Mouse (Mus musculus) embryonic facial prominence, embryonic 14.5 days (tissue): Measurements from ENCODE around the gene Rbm7. TPM values are rescaled to one million over a fixed set of nuclear protein-coding genes. Genes with fewer than 3 reads are reported as not detected.
"Not testable (repeated sequence)": the region's sequence is repeated elsewhere in the genome, so short reads cannot be mapped to it uniquely, and the experiment has no call there.

Source experiments
- ATAC-seq: fragments of 200-750 bp; cut with Nextera tagmentation; 2 replicates; pipeline ENCODE4 v1.8.0; 2017; ENCODE audit warnings: low read depth, moderate number of reproducible peaks, moderate TSS enrichment
- DNase-seq: peaks from one replicate; pipeline ENCODE4 v3.0.0-alpha.2; 2015; ENCODE audit warnings: low spot score
- H3K27ac ChIP-seq: fragments of 300-500 bp; sonication (generic); replicated peaks from 2 replicates; pipeline ENCODE4 v1.5.1; 2014; ENCODE audit warnings: low read depth, mild to moderate bottlenecking, low read length, moderate library complexity
- H3K27me3 ChIP-seq: fragments of 300-500 bp; sonication (generic); replicated peaks from 2 replicates; pipeline ENCODE4 v1.6.1; 2014; ENCODE audit warnings: low read length; ENCODE audit not compliant: control insufficient read depth, insufficient read depth
- H3K36me3 ChIP-seq: fragments of 300-500 bp; sonication (generic); 2 replicates; pipeline ENCODE4 v1.6.1; 2014; ENCODE audit warnings: low read length, mixed read lengths; ENCODE audit not compliant: control insufficient read depth, insufficient read depth
- H3K4me1 ChIP-seq: fragments of 300-500 bp; sonication (generic); 2 replicates; pipeline ENCODE4 v1.6.1; 2014; ENCODE audit warnings: antibody characterized with exemption, low read length; ENCODE audit not compliant: control insufficient read depth, insufficient read depth
- H3K4me2 ChIP-seq: fragments of 300-500 bp; sonication (generic); 2 replicates; pipeline ENCODE4 v1.6.1; 2014; ENCODE audit warnings: low read depth, mild to moderate bottlenecking, low read length, moderate library complexity, mixed read lengths
- H3K4me3 ChIP-seq: fragments of 300-500 bp; sonication (generic); 2 replicates; pipeline ENCODE4 v1.5.1; 2014; ENCODE audit warnings: low read depth, mild to moderate bottlenecking, low read length
- H3K9ac ChIP-seq: fragments of 300-500 bp; sonication (generic); 2 replicates; pipeline ENCODE4 v1.6.1; 2014; ENCODE audit warnings: low read depth, mild to moderate bottlenecking, low read length, moderate library complexity, mixed read lengths
- H3K9me3 ChIP-seq: fragments of 300-500 bp; sonication (generic); 2 replicates; pipeline ENCODE4 v1.6.1; 2016; ENCODE audit warnings: low read length; ENCODE audit not compliant: control insufficient read depth
- WGBS: fragments of 180-500 bp; shearing (Covaris S2); extraction: QIAGEN DNeasy Blood & Tissue Kit; methylation state at CpG from one replicate; pipeline ENCODE4 v1.1.7; 2014; 5-methylcytosine and 5-hydroxymethylcytosine counted together
- polyA plus RNA-seq: library from polyadenylated mRNA; unstranded; fragments of >200 nt; fragmentation: Nextera tagmentation; extraction: Ambion mirVana; gene quantifications from 2 replicates; pipeline ENCODE4 v1.2.1, GENCODE M21; 2014

Rbm7 gene
- polyA plus RNA-seq, 1 experiment from 2014 or later: 107 TPM

DNA sequence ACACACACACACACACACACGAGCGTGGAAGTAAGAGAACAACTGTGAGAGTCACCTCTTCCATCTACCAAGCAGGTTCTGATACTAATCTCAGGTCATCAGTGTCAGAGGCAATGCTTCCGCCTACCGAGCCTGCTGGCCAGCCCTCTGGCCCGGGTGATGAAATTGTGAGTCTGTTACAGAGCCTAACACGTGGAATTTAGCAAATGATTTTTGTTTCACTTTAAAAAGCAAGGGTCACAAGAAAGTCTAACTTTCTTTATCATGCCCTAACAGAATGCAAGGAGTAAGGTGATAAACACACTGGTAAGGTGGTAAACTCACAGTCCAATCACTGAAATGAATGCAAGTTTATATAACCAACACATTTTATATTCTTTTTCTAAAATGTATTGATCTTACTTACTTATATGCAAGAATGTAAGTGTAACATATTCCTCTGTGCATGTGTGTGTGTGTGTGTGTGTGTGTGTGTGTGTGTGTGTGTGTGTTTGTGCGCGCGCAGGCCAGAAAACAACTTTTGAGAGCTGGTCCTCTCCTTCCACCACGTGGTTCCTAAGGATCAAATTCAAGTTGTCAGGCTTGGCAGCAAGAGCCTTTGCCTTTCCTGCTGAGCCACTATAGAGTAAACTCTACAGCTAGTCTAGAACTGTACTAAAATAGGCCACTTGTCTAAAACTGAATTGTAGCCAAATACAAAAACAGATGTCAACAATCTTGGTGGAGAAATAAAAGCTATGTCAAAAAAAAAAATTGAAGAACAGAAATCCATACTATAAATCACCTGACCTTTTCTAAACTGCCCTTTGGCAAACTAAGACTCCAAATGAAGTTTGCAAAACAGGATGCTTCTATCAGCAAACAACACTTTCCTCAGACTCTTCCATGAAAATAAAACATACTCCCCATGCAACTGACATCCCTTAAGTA lies 18.6 kb downstream of the Rbm7 start:
- Histone ChIP-seq H3K4me1 (peaks cover 10% of the 10 kb centered on the region), H3K27me3 (no peaks in the 10 kb centered on the region), H3K9ac (no peak overlapping the region), H3K4me3 (no peak overlapping the region), H3K4me2 (no peak overlapping the region), H3K9me3 (no peaks in the 10 kb centered on the region), H3K36me3 (peaks cover 41% of the 10 kb centered on the region), H3K27ac (no peak overlapping the region)
- DNase-seq (no peak), ATAC-seq (no peak)
- 93% methylated on average over 10 of the region's 10 CpGs for WGBS

- no peak overlapping the region for H3K27ac ChIP-seq
- 90% methylated on average over 9 of the region's 9 CpGs for WGBS
- no peaks in the 10 kb centered on the region for H3K27me3 ChIP-seq
- peaks cover 54% of the 10 kb centered on the region for H3K36me3 ChIP-seq
- DNase-seq (no peak), ATAC-seq (no peak)
- no peak overlapping the region for H3K9ac ChIP-seq
- H3K4me2 ChIP-seq: no peak overlapping the region
- H3K9me3 ChIP-seq: no peaks in the 10 kb centered on the region
- H3K4me3 ChIP-seq: no peak overlapping the region
- peaks cover under 1% of the 10 kb centered on the region; the same call in 1 of the 2 replicates for H3K4me1 ChIP-seq
These were observed 20.7 kb downstream of the Rbm7 start for GRCm38 (mm10) chr9:48474367-48474766.

GRCm38 (mm10) chr9:48473131-48473530 lies 22.0 kb downstream of the Rbm7 start:
- 93% methylated on average over 12 of the region's 12 CpGs for WGBS
- peaks cover 56% of the 10 kb centered on the region for H3K36me3 ChIP-seq

GRCm38 (mm10) chr9:48472441-48473025 lies 22.6 kb downstream of the Rbm7 start:
- H3K4me3 ChIP-seq: no peak overlapping the region
- H3K9me3 ChIP-seq: no peaks in the 10 kb centered on the region
- DNase-seq (no peak), ATAC-seq (no peak)
- H3K27ac ChIP-seq: no peak overlapping the region
- no peaks in the 10 kb centered on the region for H3K27me3 ChIP-seq
- H3K36me3 ChIP-seq: peaks cover 55% of the 10 kb centered on the region
- H3K9ac ChIP-seq: no peak overlapping the region
- H3K4me1 ChIP-seq: no peaks in the 10 kb centered on the region
- no peak overlapping the region for H3K4me2 ChIP-seq
- 91% methylated on average over 15 of the region's 15 CpGs for WGBS

More at GRCm38 (mm10) chr9:48473131-48473530, 22.0 kb downstream of the Rbm7 start:
- Histone ChIP-seq H3K9ac (no peak overlapping the region), H3K9me3 (no peaks in the 10 kb centered on the region), H3K4me3 (no peak overlapping the region), H3K4me2 (no peak overlapping the region), H3K27me3 (no peaks in the 10 kb centered on the region), H3K27ac (no peak overlapping the region), H3K4me1 (no peaks in the 10 kb centered on the region)
- DNase-seq: no peak
- ATAC-seq: no peak

DNA sequence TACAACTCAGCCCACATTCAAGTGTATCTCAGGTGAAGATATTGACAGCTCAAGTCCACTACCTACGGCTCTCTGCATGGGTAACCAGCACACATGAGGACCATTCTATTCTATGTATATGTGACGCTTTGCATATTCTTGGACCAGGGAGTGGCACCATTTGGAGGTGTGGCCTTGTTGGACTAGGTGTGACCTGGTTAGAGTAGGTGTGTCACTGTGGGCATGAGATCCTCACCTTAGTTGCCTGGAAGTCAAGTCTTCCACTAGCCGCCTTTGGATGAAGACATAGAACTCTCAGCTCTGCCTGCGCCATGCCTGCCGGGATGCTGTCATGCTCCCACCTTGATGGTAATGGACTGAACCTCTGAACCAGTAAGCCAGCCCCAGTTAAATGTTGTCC lies 27.6 kb downstream of the Rbm7 start:
- not testable (repeated sequence) for H3K9ac ChIP-seq, H3K4me3 ChIP-seq, H3K27ac ChIP-seq, H3K9me3 ChIP-seq, H3K27me3 ChIP-seq, H3K4me1 ChIP-seq, DNase-seq, H3K4me2 ChIP-seq, ATAC-seq
- H3K36me3 ChIP-seq: peaks cover 37% of the 10 kb centered on the region
- over 99% methylated on average over 5 of the region's 5 CpGs for WGBS

- ATAC-seq: no peak
- Histone ChIP-seq H3K9ac (no peak overlapping the region), H3K36me3 (peaks cover 33% of the 10 kb centered on the region), H3K27me3 (no peaks in the 10 kb centered on the region), H3K9me3 (peaks cover 9% of the 10 kb centered on the region; the same call in 1 of the 2 replicates), H3K27ac (no peak overlapping the region), H3K4me1 (no peaks in the 10 kb centered on the region), H3K4me3 (no peak overlapping the region), H3K4me2 (no peak overlapping the region)
- 70% methylated on average over 3 of the region's 3 CpGs for WGBS
- no peak for DNase-seq
These were observed 28.3 kb downstream of the Rbm7 start for GRCm38 (mm10) chr9:48466804-48467203.

DNA sequence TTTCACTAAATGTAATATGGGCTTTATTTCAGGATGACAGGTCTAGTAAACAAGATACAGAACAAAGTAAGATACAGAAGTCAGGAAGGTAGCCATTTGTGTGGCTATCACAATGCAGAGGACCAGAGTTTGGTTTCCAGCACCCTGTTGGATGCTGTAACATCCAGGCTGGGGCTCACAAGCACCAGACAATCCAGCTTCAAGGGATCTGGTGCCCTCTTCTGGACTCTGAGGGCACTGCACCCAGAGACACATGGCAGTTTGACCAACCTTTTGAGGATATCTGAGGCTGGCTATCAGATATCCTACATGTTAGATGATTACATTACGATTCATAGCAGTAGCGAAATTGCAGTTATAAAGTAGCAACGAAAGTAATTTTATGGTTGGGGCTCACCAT lies 29.4 kb downstream of the Rbm7 start:
- no peak overlapping the region for H3K4me2 ChIP-seq
- peaks cover 9% of the 10 kb centered on the region; the same call in 1 of the 2 replicates for H3K9me3 ChIP-seq
- H3K27me3 ChIP-seq: no peaks in the 10 kb centered on the region
- H3K4me3 ChIP-seq: no peak overlapping the region
- no peak overlapping the region for H3K9ac ChIP-seq
- H3K27ac ChIP-seq: no peak overlapping the region
- H3K4me1 ChIP-seq: no peaks in the 10 kb centered on the region
- DNase-seq: no peak
- peaks cover 22% of the 10 kb centered on the region for H3K36me3 ChIP-seq
- ATAC-seq: no peak
- 93% methylated on average over 3 of the region's 3 CpGs for WGBS

DNA sequence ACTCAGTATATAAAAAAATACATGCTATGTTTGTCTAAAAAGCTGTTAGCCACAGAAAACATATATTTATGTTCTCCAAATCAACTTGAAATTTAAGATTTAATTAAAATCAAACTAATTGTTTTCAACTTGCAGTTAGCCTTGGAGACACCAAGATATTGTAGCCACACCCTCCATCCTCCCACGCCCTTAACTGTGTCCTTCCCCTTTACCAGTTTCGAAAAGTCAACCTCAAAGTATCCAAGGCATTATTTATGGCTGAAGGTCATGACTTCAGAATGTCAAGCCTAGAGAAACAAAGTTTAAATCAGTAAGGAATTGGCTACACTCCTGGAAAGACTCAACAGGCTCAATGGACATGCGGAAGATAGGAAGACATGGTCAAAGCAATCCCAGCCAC lies 33.6 kb downstream of the Rbm7 start:
- H3K9ac ChIP-seq: no peak overlapping the region
- H3K27ac ChIP-seq: no peak overlapping the region
- no peaks in the 10 kb centered on the region for H3K36me3 ChIP-seq
- ATAC-seq (no peak), DNase-seq (no peak)
- WGBS: 94% methylated on average over 3 of the region's 3 CpGs
- peaks cover 4% of the 10 kb centered on the region; the same call in 1 of the 2 replicates for H3K9me3 ChIP-seq
- no peak overlapping the region for H3K4me2 ChIP-seq
- H3K4me3 ChIP-seq: no peak overlapping the region
- H3K27me3 ChIP-seq: no peaks in the 10 kb centered on the region
- no peaks in the 10 kb centered on the region for H3K4me1 ChIP-seq
